Mouse (Mus musculus) kidney, adult 2 months (tissue): ENCODE results near the gene Brsk1.

Source experiments
- CTCF ChIP-seq: fragments of 200-500 bp; conservative IDR thresholded peaks from 2 replicates; pipeline ENCODE4 v1.5.1; 2011; ENCODE audit warnings: low read depth, mild to moderate bottlenecking, control low read depth, low read length, moderate library complexity, mixed read lengths; ENCODE audit not compliant: insufficient read depth, insufficient read length
- POLR2A ChIP-seq: fragments of 200-500 bp; IDR thresholded peaks from one replicate; pipeline ENCODE4 v1.6.1; 2011; ENCODE audit warnings: low read depth, low read length, control low read depth

DNA sequence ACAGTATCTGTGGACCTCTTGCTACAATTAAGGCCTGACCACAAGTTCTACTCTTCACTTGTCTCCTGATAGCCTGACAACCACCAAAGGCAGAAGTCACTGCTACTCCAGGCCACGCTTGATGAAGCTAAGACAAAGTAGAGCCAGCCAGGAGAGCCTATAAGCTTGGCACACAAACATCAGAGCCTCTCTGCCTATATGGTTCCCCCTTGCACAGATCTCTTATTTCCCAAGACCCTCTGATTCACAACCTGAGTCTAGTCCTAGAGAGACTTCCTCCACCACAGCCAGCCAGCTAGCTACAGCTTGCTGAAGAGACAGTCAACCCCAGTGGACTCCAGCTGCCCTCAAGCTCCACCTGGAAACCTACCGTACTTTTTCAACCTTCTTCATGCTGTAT is 42.4 kb upstream of the Brsk1 start:
- TF ChIP-seq CTCF (no peak), POLR2A (no peak)
